Mouse (Mus musculus) thymus, postnatal 10 days (tissue): Measurements from ENCODE around the gene Cib1.

Source experiments
- DNase-seq, 2 experiments: peaks; one replicate each; pipeline ENCODE4 v3.0.0; 2021; ENCODE audit warnings: low spot score in 2 of 2

Gene Cib1

DNA sequence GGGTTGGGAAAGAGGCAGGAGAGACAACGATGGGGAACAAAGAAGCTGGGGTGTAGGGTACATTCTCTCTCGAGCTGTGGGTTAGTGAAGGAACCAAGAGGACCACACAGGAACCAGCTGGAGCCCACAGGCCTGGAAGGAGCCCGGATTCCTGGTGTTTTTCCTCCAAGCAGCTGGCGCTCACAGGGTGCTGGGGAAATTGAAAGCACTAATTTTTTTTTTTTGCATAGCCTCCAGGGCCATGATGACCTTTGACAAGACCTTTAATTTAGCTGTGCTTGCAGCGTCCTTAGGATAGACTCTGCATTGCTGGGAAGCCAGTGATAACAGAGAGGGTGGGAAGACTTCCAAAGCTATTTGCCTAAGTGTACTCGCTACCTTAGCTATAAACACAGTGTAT, 47.6 kb downstream of the Cib1 start:
- DNase-seq = no peak

DNA sequence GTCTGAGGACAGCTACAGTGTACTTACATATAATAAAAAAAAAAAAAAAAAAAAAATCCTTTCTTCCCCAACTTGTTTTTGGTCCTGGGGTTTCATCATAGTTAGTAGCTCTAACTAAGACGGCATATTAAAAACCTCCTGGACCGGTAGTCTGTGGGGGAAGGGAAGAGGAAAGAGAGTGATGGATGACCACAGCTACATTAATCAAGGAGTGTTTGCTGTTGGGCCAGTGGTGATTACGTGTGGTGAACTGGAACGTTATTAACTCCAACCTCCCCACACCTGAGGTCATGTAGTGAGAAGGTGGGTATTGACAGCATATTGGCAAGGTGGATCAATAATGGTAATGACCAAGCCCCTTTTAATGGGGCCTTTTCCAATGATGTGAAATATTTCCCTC, 48.1 kb downstream of the Cib1 start:
- DNase-seq = no peak

DNA sequence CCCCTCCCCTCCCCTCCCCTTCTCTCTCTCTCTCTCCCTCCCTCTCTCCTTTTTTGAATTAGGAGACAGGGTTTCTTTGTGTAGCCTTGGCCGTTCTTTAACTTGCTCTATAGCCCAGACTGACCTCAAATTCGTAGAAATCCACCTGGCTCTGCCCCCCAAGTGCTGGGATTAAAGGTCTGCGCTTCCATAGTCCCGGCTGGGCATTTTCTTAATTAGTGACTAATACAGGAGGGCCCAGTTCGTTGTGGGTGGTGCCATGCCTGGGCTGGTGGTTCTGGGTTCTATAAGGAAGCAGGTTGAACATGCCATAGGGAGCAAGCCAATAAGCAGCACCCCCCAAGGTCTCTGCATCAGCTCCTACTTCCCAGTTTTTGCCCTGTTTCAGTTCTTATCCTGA, 48.6 kb downstream of the Cib1 start:
- no peak for DNase-seq

DNA sequence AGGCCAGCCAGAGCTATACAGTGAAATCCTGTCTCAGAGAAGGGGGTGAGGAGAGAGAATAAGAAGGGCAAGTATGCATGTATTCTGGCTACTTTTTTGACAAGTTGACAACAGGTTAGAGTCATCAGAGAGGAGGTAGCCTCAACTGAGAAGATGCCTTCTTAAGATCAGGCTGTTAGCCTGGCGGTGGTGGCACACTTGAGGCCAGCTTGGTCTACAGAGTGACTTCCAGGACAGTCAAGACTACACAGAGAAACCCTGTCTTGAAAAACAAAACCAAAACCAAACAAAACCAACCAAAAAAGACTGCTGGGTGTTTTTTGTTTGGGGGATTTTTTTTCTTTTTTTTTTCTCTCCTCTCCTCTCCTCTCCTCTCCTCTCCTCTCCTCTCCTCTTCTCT, 49.1 kb downstream of the Cib1 start:
- no peak for DNase-seq

DNA sequence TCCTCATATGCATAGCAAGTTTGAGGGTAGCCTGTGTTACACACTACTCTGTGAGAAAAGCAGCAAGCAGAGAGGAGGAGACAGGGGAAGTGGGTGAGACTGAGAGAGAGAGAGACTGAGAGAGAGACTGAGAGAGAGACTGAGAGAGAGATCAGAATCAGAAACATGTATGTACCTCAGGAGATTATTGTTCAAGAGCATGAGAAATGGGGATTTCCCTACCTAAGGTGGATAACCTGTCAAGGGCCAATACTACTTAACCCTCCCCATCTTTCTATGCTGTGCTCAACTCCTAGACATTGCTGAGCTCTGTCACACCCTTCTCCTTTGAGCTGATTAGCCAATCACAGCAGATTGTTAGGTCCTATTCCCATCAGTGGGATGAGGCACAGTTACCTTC, 50.5 kb downstream of the Cib1 start:
- DNase-seq = no peak

DNA sequence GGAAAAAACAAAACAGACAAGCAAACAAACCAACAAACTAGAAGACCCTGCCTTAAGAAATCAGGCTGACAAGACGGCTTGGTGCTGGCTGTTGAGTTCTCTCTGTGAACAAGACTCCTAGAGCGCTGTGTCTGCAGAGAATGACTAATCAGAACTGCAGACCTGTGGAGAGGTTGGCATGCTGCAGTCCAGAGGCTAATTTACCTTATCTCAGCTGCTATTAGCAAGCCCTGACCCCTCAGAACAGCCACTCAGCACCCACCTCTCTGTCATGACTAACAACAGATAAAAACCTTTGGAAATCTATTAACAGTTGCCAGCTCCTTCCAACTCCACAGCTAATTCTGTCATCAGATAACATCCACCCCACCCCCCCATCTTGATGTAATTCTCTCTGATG, 51.5 kb downstream of the Cib1 start:
- DNase-seq = no peak

DNA sequence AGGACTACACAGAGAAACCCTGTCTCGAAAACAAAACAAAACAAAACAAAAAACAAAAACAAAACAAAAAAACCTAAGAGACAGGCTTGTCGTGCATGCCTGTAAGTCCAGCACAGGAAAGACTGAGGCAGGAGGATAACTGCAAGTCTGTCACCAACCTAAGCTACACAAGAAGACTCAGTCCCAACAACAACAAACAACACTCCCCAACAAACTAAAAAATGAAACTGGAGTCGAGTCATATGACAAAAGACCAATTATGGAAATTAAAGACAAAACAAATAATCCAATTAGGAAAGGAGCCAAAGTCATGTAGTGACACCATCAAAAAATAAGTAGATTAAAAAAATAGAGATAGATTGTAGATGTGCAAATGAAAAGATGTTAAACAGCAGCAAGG, 52.4 kb downstream of the Cib1 start:
- DNase-seq = no peak

DNA sequence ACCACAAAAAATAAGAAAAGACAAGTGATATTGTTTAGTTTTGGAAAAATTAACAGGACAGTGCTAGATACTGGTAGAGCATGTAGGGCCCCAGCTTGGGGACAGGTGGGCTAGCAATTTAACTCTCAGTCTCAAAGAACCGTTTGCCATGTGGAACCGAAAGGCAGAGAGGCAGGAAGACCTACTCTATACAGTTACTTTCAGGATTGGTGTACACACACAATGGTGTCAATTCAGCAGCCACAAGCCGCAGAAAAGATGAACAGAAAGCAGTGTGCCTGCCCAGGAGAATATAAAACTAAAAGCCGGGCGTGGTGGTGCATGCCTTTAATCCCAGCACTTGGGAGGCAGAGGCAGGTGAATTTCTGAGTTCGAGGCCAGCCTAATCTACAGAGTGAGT, 52.8 kb downstream of the Cib1 start:
- DNase-seq = no peak

DNA sequence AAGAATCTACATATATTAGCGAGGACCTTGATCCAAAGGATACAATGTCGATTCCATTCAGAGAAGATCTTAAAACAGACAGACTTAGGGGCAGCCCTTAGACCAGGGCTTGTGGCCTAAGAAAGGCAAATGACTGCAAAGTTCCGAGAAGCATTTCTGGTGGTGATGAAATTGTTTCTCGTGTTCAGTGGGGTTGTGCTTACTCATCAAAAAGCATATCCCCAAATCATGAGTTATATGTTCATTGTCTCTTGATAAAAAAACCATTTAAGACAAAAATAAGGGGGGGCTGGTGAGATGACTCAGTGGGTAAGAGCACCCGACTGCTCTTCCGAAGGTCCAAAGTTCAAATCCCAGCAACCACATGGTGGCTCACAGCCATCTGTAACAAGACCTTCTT, 53.3 kb downstream of the Cib1 start:
- no peak for DNase-seq

DNA sequence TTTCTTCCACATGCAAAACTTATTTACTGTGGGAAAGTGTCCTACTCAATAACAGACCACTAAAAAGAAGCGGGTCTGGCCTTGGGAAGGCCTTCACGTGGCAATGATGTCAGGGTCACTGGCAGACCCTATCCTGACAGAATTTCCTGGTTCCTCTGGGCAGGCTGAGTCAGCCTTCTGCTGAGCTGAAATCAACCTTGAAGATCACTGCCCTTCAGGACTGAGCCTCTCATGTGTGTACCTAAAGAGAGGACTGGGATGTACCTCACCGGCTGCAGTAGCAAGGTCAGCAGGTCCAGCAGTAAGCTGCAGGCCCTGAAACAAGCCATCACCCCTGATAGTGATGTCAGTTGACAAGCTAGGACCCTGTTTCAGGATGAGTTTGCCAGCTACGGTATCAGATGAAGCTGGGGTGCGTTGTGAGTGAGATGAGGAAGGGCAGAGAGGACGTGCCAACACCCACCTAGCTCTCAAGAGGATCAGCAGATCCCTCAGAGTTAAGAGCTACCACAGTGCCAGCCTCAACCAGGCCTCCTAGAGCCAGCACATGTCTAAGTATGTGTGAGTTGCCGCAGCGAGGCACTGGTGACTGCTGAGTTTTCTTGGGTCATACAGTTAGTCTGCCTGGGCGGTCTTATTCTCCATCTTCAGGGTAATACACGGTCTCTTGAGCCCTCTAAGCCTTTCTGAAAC, 54.4 kb downstream of the Cib1 start:
- no peak for DNase-seq

DNA sequence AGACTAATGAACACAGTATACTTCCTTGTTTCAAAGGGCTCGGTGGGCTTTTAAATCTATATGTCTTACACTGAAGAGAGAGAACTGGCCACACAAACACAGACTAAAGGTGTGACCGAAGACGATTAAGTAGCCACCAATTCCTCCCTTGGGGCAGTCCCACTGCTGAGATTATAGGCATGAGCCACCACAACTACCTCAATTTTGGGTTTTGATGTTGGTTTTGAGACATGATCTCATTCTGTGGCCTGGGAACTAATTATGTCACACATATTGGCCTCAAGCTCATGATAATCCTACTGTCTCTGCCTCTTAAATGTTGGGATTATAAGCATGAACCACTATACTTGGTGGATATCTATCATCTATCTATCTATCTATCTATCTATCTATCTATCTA, 55.2 kb downstream of the Cib1 start:
- DNase-seq = no peak
